Comparison of ENCODE assay signal across 8 mouse cellular contexts in the genomic region with DNA sequence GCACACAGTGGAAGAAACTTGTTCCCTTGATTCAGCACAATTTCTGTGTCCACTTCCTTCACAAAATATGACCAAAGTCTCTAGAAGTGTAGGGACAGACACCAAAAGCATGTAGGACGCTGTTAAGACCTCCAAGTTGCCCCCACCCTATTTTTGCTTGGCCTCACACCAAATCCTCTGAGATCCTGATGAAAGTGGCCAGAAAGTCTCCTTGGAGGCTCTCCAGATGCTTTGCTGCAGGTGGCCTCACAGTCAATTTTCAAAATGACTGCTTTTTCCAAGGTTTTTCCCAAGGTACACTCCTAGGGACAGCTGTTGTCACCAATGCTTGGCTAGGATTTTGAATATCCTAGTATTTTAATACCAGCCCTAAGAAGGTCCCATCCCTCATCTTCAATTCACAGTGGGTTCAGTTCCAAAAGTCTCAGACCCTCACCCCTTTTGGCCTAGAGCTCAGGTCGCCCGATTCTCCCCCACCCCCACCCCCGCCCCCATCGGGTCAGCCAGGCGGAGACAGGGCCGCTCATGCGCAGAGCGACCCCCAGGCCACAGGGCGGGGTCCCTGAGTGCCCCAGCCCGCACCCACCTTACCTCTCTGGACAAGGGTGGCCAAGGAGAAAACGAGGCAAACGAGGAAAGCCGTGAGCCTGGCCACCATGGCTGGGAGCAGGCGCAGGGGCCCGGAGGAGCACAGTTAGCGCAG. TPM values are rescaled to one million over a fixed set of nuclear protein-coding genes. Genes with fewer than 3 reads are reported as not detected.
DNase-seq lines count a peak whose midpoint lies in the region; ATAC-seq and TF ChIP-seq lines count a peak whose summit lies in the region.

No protein-coding gene starts in this region.

- no peak for ATAC-seq in erythroblast, adult 5-6 weeks (replicated peaks; ENCODE audit: low FRiP score, poor library complexity, severe bottlenecking)
- peak; percentile 81 for ATAC-seq in intestine, embryonic 14.5 days (replicated peaks; ENCODE audit: low FRiP score, low TSS enrichment, low read depth)
- peak; percentile 81 for ATAC-seq in midbrain, postnatal 0 days (ENCODE audit: low FRiP score)

- peaks cover 21% of the 10 kb centered on the region for H3K36me3 ChIP-seq in erythroblast, embryonic 14.5 days (ENCODE audit: control insufficient read depth)
- H3K36me3 ChIP-seq in thymus, adult 2 months (ENCODE audit: control insufficient read depth, insufficient read depth, low read length) = no peaks in the 10 kb centered on the region
- no peaks in the 10 kb centered on the region for H3K36me3 ChIP-seq in intestine, embryonic 14.5 days (ENCODE audit: control insufficient read depth, insufficient read depth, low read length)
- H3K36me3 ChIP-seq in midbrain, postnatal 0 days (ENCODE audit: insufficient read depth, low read length) = no peaks in the 10 kb centered on the region

- 10% methylated on average over 12 of the region's 17 CpGs for WGBS in thymus, adult 2 months
- WGBS in intestine, embryonic 14.5 days = 17% methylated on average over 13 of the region's 17 CpGs
- 33% methylated on average over 16 of the region's 17 CpGs for WGBS in midbrain, postnatal 0 days

- H3K9ac ChIP-seq in intestine, embryonic 14.5 days (ENCODE audit: low read length) = peak overlapping the region; percentile 58
- peak overlapping the region; percentile 64 for H3K9ac ChIP-seq in midbrain, postnatal 0 days (replicated peaks; ENCODE audit: low read length, poor library complexity, severe bottlenecking)

- no peak for TF ChIP-seq POLR2A in thymus, adult 2 months (IDR thresholded peaks at IDR 0.05; ENCODE audit: control insufficient read depth, extremely low read depth, insufficient read depth, low read length, poor library complexity)

- H3K4me3 ChIP-seq in erythroblast, embryonic 14.5 days (replicated peaks) = peak overlapping the region; percentile 81
- peak overlapping the region; percentile 90 for H3K4me3 ChIP-seq in thymus, adult 2 months (ENCODE audit: control insufficient read depth, insufficient read depth, low read length)
- peak overlapping the region; percentile 51 for H3K4me3 ChIP-seq in intestine, embryonic 14.5 days (ENCODE audit: low read depth, low read length)
- H3K4me3 ChIP-seq in midbrain, postnatal 0 days (ENCODE audit: low read depth, low read length) = peak overlapping the region; percentile 47

- peaks cover 58% of the 10 kb centered on the region for H3K4me1 ChIP-seq in erythroblast, embryonic 14.5 days (ENCODE audit: control insufficient read depth)
- peaks cover 11% of the 10 kb centered on the region for H3K4me1 ChIP-seq in thymus, adult 2 months (replicated peaks; ENCODE audit: control insufficient read depth, insufficient read depth, low read length)
- 0 out of 2 replicates have a peak, but pooled peaks cover 4% of the 10 kb centered on the region for H3K4me1 ChIP-seq in intestine, embryonic 14.5 days (replicated peaks; ENCODE audit: control insufficient read depth, insufficient read depth, low read length)
- H3K4me1 ChIP-seq in midbrain, postnatal 0 days (ENCODE audit: insufficient read depth, low read length) = no peaks in the 10 kb centered on the region

- DNase-seq in thymus, adult 2 months = no peak
- no peak for DNase-seq in thymus, postnatal 14 days
- no peak for DNase-seq in intestine, embryonic 14.5 days (ENCODE audit: low spot score)
- DNase-seq in midbrain, postnatal 0 days (ENCODE audit: low spot score) = no peak
- DNase-seq in gastrocnemius, adult 8-10 months (ENCODE audit: low spot score in 2 of 2) = no peak
- DNase-seq in adrenal gland, adult 2 months = no peak

- peak overlapping the region; percentile 65 for H3K4me2 ChIP-seq in intestine, embryonic 14.5 days (ENCODE audit: low read length)
- H3K4me2 ChIP-seq in midbrain, postnatal 0 days (ENCODE audit: low read depth, low read length, poor library complexity, severe bottlenecking) = peak overlapping the region; percentile 62

- no peaks in the 10 kb centered on the region for H3K9me3 ChIP-seq in erythroblast, embryonic 14.5 days (ENCODE audit: control insufficient read depth, low read length)
- no peaks in the 10 kb centered on the region for H3K9me3 ChIP-seq in intestine, embryonic 14.5 days (ENCODE audit: control insufficient read depth, low read length)
- no peaks in the 10 kb centered on the region for H3K9me3 ChIP-seq in midbrain, postnatal 0 days (ENCODE audit: low read length)

- no peak overlapping the region for H3K27ac ChIP-seq in thymus, adult 2 months (ENCODE audit: control insufficient read depth, insufficient read depth, low read length)
- H3K27ac ChIP-seq in intestine, embryonic 14.5 days (ENCODE audit: low read depth) = peak overlapping the region; percentile 84
- peak overlapping the region; percentile 88 for H3K27ac ChIP-seq in midbrain, postnatal 0 days (ENCODE audit: low read depth, low read length)

- peaks cover 3% of the 10 kb centered on the region for H3K27me3 ChIP-seq in erythroblast, embryonic 14.5 days (ENCODE audit: control insufficient read depth)
- no peaks in the 10 kb centered on the region for H3K27me3 ChIP-seq in thymus, adult 2 months (ENCODE audit: control insufficient read depth, insufficient read depth, low read length)
- H3K27me3 ChIP-seq in intestine, embryonic 14.5 days (replicated peaks; ENCODE audit: control insufficient read depth, insufficient read depth, low read length) = no peaks in the 10 kb centered on the region
- H3K27me3 ChIP-seq in midbrain, postnatal 0 days (ENCODE audit: insufficient read depth, low read length) = no peaks in the 10 kb centered on the region

- no peak for TF ChIP-seq CTCF in thymus, adult 2 months (IDR thresholded peaks at IDR 0.05; ENCODE audit: borderline replicate concordance, control insufficient read depth, extremely low read depth, insufficient read depth, low read length, poor library complexity)
- no peak for TF ChIP-seq CTCF in midbrain, postnatal 0 days (IDR thresholded peaks at IDR 0.05)

RNA-seq across cellular contexts. Expression of a gene that starts 0.6 kb away (rescaled TPM):
- 0.58 and 0.65 TPM in 2 replicates for polyA plus RNA-seq in erythroblast, embryonic 14.5 days (2012)
- 0.77 and 6.1 TPM in 2 replicates for total RNA-seq in erythroblast, adult 5-6 weeks (2015; ENCODE audit: low replicate concordance)
- total RNA-seq in erythroblast, adult 5-6 weeks (2017; ENCODE audit: low replicate concordance) = 6.3 and 7.0 TPM in 2 replicates
- 11.4 and 13.8 TPM in 2 replicates for polyA plus RNA-seq in thymus, adult 2 months (2012; rRNA removed)
- polyA plus RNA-seq in intestine, embryonic 14.5 days (2014; fragmentation: Nextera tagmentation; extraction: Ambion mirVana) = 19.7 and 20.9 TPM in 2 replicates
- total RNA-seq in midbrain, postnatal 0 days (2014; rRNA removed) = 85.6 and 105 TPM in 2 replicates
- 74.3 and 74.8 TPM in 2 replicates for polyA plus RNA-seq in midbrain, postnatal 0 days (2015; fragmentation: Nextera tagmentation; extraction: Ambion mirVana)
- 10 to 100 TPM; 56.0 to 77.3 (median 61.3) TPM for total RNA-seq in gastrocnemius, adult 8-10 months (2022)
- total RNA-seq in adrenal gland, adult 2 months (2021) = 100 to 1,000 TPM in 1 of 2 experiments, 10 to 100 TPM in 1; 78.0 to 110 TPM
- 18.7 and 21.4 TPM in 2 replicates for polyA plus RNA-seq in adrenal gland, adult 2 months (2012; rRNA removed)
